Mouse (Mus musculus): ENCODE results near the gene Runx3.

Gene Runx3

GRCm38 (mm10) chr4:135120342-135121100, at the start of gene Runx3:
Runx3 (plus strand) TSS chr4:135120652.
- Histone ChIP-seq H3K27me3 (ENCODE audit: control insufficient read depth, insufficient read depth, low read length, poor library complexity, severe bottlenecking) (no peaks in the 10 kb centered on the region), H3K36me3 (ENCODE audit: control insufficient read depth, insufficient read depth, low read length, poor library complexity, severe bottlenecking) (no peaks in the 10 kb centered on the region)
- peak; percentile 63 for DNase-seq (ENCODE audit: low read depth, low spot score)

GRCm38 (mm10) chr4:135072671-135073070, 47.8 kb upstream of the Runx3 start:
- H3K27me3 ChIP-seq (ENCODE audit: control insufficient read depth, insufficient read depth, low read length, poor library complexity, severe bottlenecking): no peaks in the 10 kb centered on the region
- peak; percentile 11 for DNase-seq (ENCODE audit: low read depth, low spot score)
- H3K36me3 ChIP-seq (ENCODE audit: control insufficient read depth, insufficient read depth, low read length, poor library complexity, severe bottlenecking): no peaks in the 10 kb centered on the region

- no peak for DNase-seq (ENCODE audit: low read depth, low spot score)
- H3K36me3 ChIP-seq (ENCODE audit: control insufficient read depth, insufficient read depth, low read length, poor library complexity, severe bottlenecking): no peaks in the 10 kb centered on the region
- H3K27me3 ChIP-seq (ENCODE audit: control insufficient read depth, insufficient read depth, low read length, poor library complexity, severe bottlenecking): no peaks in the 10 kb centered on the region
Observed at GRCm38 (mm10) chr4:135073523-135073922, 46.9 kb upstream of the Runx3 start.

- Histone ChIP-seq H3K27me3 (ENCODE audit: control insufficient read depth, insufficient read depth, low read length, poor library complexity, severe bottlenecking) (no peaks in the 10 kb centered on the region), H3K36me3 (ENCODE audit: control insufficient read depth, insufficient read depth, low read length, poor library complexity, severe bottlenecking) (no peaks in the 10 kb centered on the region)
- DNase-seq (ENCODE audit: low read depth, low spot score): no peak
Observed at GRCm38 (mm10) chr4:135074646-135075045, 45.8 kb upstream of the Runx3 start.

- DNase-seq (ENCODE audit: low read depth, low spot score): no peak
- H3K27me3 ChIP-seq (ENCODE audit: control insufficient read depth, insufficient read depth, low read length, poor library complexity, severe bottlenecking): no peaks in the 10 kb centered on the region
- no peaks in the 10 kb centered on the region for H3K36me3 ChIP-seq (ENCODE audit: control insufficient read depth, insufficient read depth, low read length, poor library complexity, severe bottlenecking)
Observed at GRCm38 (mm10) chr4:135075360-135075759, 45.1 kb upstream of the Runx3 start.

- Histone ChIP-seq H3K27me3 (ENCODE audit: control insufficient read depth, insufficient read depth, low read length, poor library complexity, severe bottlenecking) (no peaks in the 10 kb centered on the region), H3K36me3 (ENCODE audit: control insufficient read depth, insufficient read depth, low read length, poor library complexity, severe bottlenecking) (no peaks in the 10 kb centered on the region)
- no peak for DNase-seq (ENCODE audit: low read depth, low spot score)
Observed at GRCm38 (mm10) chr4:135076611-135077010, 43.8 kb upstream of the Runx3 start.

- no peak for DNase-seq (ENCODE audit: low read depth, low spot score)
- no peaks in the 10 kb centered on the region for H3K27me3 ChIP-seq (ENCODE audit: control insufficient read depth, insufficient read depth, low read length, poor library complexity, severe bottlenecking)
- no peaks in the 10 kb centered on the region for H3K36me3 ChIP-seq (ENCODE audit: control insufficient read depth, insufficient read depth, low read length, poor library complexity, severe bottlenecking)
Observed at GRCm38 (mm10) chr4:135077196-135077595, 43.3 kb upstream of the Runx3 start.

GRCm38 (mm10) chr4:135079859-135080640, 40.4 kb upstream of the Runx3 start:
- Histone ChIP-seq H3K36me3 (ENCODE audit: control insufficient read depth, insufficient read depth, low read length, poor library complexity, severe bottlenecking) (no peaks in the 10 kb centered on the region), H3K27me3 (ENCODE audit: control insufficient read depth, insufficient read depth, low read length, poor library complexity, severe bottlenecking) (no peaks in the 10 kb centered on the region)
- DNase-seq (ENCODE audit: low read depth, low spot score): peak; percentile 46

- Histone ChIP-seq H3K36me3 (ENCODE audit: control insufficient read depth, insufficient read depth, low read length, poor library complexity, severe bottlenecking) (no peaks in the 10 kb centered on the region), H3K27me3 (ENCODE audit: control insufficient read depth, insufficient read depth, low read length, poor library complexity, severe bottlenecking) (no peaks in the 10 kb centered on the region)
- no peak for DNase-seq (ENCODE audit: low read depth, low spot score)
Observed at GRCm38 (mm10) chr4:135080641-135080920, 39.9 kb upstream of the Runx3 start.

- DNase-seq (ENCODE audit: low read depth, low spot score): no peak
- no peaks in the 10 kb centered on the region for H3K27me3 ChIP-seq (ENCODE audit: control insufficient read depth, insufficient read depth, low read length, poor library complexity, severe bottlenecking)
- no peaks in the 10 kb centered on the region for H3K36me3 ChIP-seq (ENCODE audit: control insufficient read depth, insufficient read depth, low read length, poor library complexity, severe bottlenecking)
Observed at GRCm38 (mm10) chr4:135083089-135083488, 37.4 kb upstream of the Runx3 start.

- H3K36me3 ChIP-seq (ENCODE audit: control insufficient read depth, insufficient read depth, low read length, poor library complexity, severe bottlenecking): no peaks in the 10 kb centered on the region
- peak; percentile 40 for DNase-seq (ENCODE audit: low read depth, low spot score)
- H3K27me3 ChIP-seq (ENCODE audit: control insufficient read depth, insufficient read depth, low read length, poor library complexity, severe bottlenecking): no peaks in the 10 kb centered on the region
Observed at GRCm38 (mm10) chr4:135085077-135085853, 35.2 kb upstream of the Runx3 start.

- no peak for DNase-seq (ENCODE audit: low read depth, low spot score)
- Histone ChIP-seq H3K36me3 (ENCODE audit: control insufficient read depth, insufficient read depth, low read length, poor library complexity, severe bottlenecking) (no peaks in the 10 kb centered on the region), H3K27me3 (ENCODE audit: control insufficient read depth, insufficient read depth, low read length, poor library complexity, severe bottlenecking) (no peaks in the 10 kb centered on the region)
Observed at GRCm38 (mm10) chr4:135090613-135091012, 29.8 kb upstream of the Runx3 start.

GRCm38 (mm10) chr4:135092871-135093270, 27.6 kb upstream of the Runx3 start:
- no peaks in the 10 kb centered on the region for H3K27me3 ChIP-seq (ENCODE audit: control insufficient read depth, insufficient read depth, low read length, poor library complexity, severe bottlenecking)
- H3K36me3 ChIP-seq (ENCODE audit: control insufficient read depth, insufficient read depth, low read length, poor library complexity, severe bottlenecking): no peaks in the 10 kb centered on the region
- no peak for DNase-seq (ENCODE audit: low read depth, low spot score)

- DNase-seq (ENCODE audit: low read depth, low spot score): no peak
- no peaks in the 10 kb centered on the region for H3K27me3 ChIP-seq (ENCODE audit: control insufficient read depth, insufficient read depth, low read length, poor library complexity, severe bottlenecking)
- H3K36me3 ChIP-seq (ENCODE audit: control insufficient read depth, insufficient read depth, low read length, poor library complexity, severe bottlenecking): no peaks in the 10 kb centered on the region
Observed at GRCm38 (mm10) chr4:135095693-135096092, 24.8 kb upstream of the Runx3 start.
